Mouse (Mus musculus) heart, embryonic 16.5 days (tissue): ENCODE results near the gene Chrnb1. TPM values are rescaled to one million over a fixed set of nuclear protein-coding genes. Genes with fewer than 3 reads are reported as not detected.

Source experiments
- ATAC-seq: fragments of 200-750 bp; cut with Nextera tagmentation; replicated peaks from 2 replicates; pipeline ENCODE4 v1.8.0; 2017; ENCODE audit warnings: moderate number of reproducible peaks; ENCODE audit not compliant: insufficient read depth, low FRiP score; ENCODE audit errors: extremely low read depth
- H3K27ac ChIP-seq: fragments of 300-500 bp; sonication (generic); 2 replicates; pipeline ENCODE4 v1.5.1; 2014; ENCODE audit warnings: mild to moderate bottlenecking, low read length, control low read depth, moderate library complexity
- H3K27me3 ChIP-seq: fragments of 300-500 bp; sonication (generic); 2 replicates; pipeline ENCODE4 v1.6.1; 2014; ENCODE audit warnings: low read length, mixed read lengths; ENCODE audit not compliant: control insufficient read depth, insufficient read depth
- H3K36me3 ChIP-seq: fragments of 300-500 bp; sonication (generic); 2 replicates; pipeline ENCODE4 v1.6.1; 2014; ENCODE audit not compliant: control insufficient read depth, insufficient read depth
- H3K4me1 ChIP-seq: fragments of 300-500 bp; sonication (generic); 2 replicates; pipeline ENCODE4 v1.6.1; 2014; ENCODE audit warnings: low read length, mixed read lengths; ENCODE audit not compliant: control insufficient read depth, insufficient read depth
- H3K4me2 ChIP-seq: fragments of 300-500 bp; sonication (generic); 2 replicates; pipeline ENCODE4 v1.6.1; 2014; ENCODE audit warnings: low read depth, mild to moderate bottlenecking, control low read depth, low read length
- H3K4me3 ChIP-seq: fragments of 300-500 bp; sonication (generic); 2 replicates; pipeline ENCODE4 v1.5.1; 2014; ENCODE audit warnings: mild to moderate bottlenecking, control low read depth, low read length
- H3K9ac ChIP-seq: fragments of 300-500 bp; sonication (generic); 2 replicates; pipeline ENCODE4 v1.6.1; 2014; ENCODE audit warnings: low read length, control low read depth
- H3K9me3 ChIP-seq: fragments of 300-500 bp; sonication (generic); replicated peaks from 2 replicates; pipeline ENCODE4 v1.6.1; 2016; ENCODE audit warnings: low read length; ENCODE audit not compliant: control insufficient read depth
- WGBS: fragments of 180-500 bp; shearing (Covaris S2); extraction: QIAGEN DNeasy Blood & Tissue Kit; methylation state at CpG from one replicate; pipeline ENCODE4 v1.1.7; 2014; 5-methylcytosine and 5-hydroxymethylcytosine counted together
- polyA plus RNA-seq: library from polyadenylated mRNA; unstranded; fragments of >200 nt; fragmentation: Nextera tagmentation; extraction: Ambion mirVana; gene quantifications from 2 replicates; pipeline ENCODE4 v1.2.1, GENCODE M21; 2015

The Chrnb1 gene
- polyA plus RNA-seq, 1 experiment from 2014 or later: 6.0 TPM

DNA sequence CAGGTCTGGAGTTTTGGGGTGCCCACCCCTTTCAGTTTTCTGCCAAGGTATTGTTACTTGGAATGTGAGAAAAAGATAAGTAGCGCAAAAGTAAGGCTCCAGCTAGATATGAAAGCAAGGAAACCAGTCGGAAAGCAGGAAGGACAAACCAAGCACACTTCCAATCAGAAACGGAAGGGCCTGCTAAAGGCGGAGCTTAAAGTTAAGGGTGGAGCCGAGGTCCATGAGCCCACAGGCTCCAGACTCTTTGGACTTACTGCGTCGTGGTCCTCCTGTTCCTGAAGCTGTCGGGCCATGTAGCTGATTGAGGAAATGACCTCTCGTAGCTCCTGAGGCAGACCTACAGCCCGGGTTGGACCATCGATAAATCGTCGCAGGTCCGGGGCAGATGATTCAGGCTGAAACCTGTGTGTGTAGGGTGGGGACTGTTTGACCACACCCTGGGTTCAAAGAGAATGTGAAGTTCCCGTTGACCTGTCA is 10.9 kb downstream of the Chrnb1 start:
- Histone ChIP-seq H3K4me1 (peaks cover 8% of the 10 kb centered on the region), H3K36me3 (no peaks in the 10 kb centered on the region), H3K27me3 (no peaks in the 10 kb centered on the region), H3K9ac (peak overlapping the region; percentile 48), H3K4me3 (peak overlapping the region; percentile 40), H3K4me2 (peak overlapping the region; percentile 60), H3K27ac (no peak overlapping the region; the same call in 1 of the 2 replicates), H3K9me3 (no peaks in the 10 kb centered on the region)
- WGBS: 27% methylated on average over 15 of the region's 15 CpGs
- ATAC-seq: peak; percentile 34; the same call in 1 of the 2 replicates

DNA sequence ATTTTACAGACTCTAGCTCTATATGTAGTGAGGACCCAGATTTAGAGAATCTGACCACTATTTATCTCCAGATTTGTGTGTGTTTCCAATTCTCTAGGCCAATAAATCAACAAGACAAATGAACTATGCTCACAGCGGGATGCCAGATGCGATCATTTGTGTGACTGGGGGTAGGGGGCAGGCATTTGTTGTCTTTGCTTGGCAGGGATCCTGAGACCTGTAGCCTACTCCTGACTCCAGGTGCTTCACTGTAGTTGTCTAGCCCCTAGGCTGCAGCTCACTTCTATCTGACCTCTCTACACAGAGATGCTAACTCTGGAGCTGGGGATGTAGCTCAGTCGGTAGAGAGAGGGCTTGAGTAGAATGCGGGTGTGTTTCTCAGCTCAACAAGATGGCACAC is 13.9 kb downstream of the Chrnb1 start:
- no peak for ATAC-seq
- 37% methylated on average over 4 of the region's 4 CpGs for WGBS
- no peak overlapping the region for H3K27ac ChIP-seq
- peaks cover 17% of the 10 kb centered on the region for H3K4me1 ChIP-seq
- no peak overlapping the region for H3K4me3 ChIP-seq
- H3K9me3 ChIP-seq: no peaks in the 10 kb centered on the region
- H3K4me2 ChIP-seq: no peak overlapping the region
- H3K27me3 ChIP-seq: no peaks in the 10 kb centered on the region
- H3K36me3 ChIP-seq: no peaks in the 10 kb centered on the region; the same call in 1 of the 2 replicates
- no peak overlapping the region for H3K9ac ChIP-seq

DNA sequence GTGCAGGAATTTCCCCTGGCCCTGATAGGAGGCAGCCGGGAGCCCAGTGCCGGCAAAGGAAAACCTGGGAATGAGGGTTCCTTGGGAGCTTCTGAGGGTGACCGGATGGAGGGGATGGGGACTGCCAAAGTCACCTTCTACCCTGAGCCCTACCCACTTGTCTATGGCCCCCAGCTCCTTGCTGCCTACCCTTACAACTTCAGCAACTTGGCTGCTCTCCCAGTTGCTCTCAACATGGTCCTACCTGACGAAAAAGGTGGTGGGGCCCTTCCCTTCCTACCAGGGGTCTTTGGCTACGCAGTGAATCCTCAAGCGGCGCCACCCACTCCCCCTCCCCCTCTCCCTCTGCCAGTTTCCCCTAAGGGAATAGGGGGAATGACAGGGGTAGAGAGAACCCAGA is 16.8 kb downstream of the Chrnb1 start:
- no peaks in the 10 kb centered on the region for H3K9me3 ChIP-seq
- H3K27me3 ChIP-seq: no peaks in the 10 kb centered on the region
- H3K4me1 ChIP-seq: peaks cover 9% of the 10 kb centered on the region
- H3K36me3 ChIP-seq: no peaks in the 10 kb centered on the region; the same call in 1 of the 2 replicates
- 0 out of 2 replicates have a peak, but pooled peaks have one; percentile 12 for ATAC-seq
- 0 out of 2 replicates have a peak overlapping the region, but pooled peaks have one; percentile 11 for H3K9ac ChIP-seq
- H3K4me2 ChIP-seq: no peak overlapping the region
- H3K4me3 ChIP-seq: no peak overlapping the region
- H3K27ac ChIP-seq: no peak overlapping the region
- 44% methylated on average over 7 of the region's 7 CpGs for WGBS

DNA sequence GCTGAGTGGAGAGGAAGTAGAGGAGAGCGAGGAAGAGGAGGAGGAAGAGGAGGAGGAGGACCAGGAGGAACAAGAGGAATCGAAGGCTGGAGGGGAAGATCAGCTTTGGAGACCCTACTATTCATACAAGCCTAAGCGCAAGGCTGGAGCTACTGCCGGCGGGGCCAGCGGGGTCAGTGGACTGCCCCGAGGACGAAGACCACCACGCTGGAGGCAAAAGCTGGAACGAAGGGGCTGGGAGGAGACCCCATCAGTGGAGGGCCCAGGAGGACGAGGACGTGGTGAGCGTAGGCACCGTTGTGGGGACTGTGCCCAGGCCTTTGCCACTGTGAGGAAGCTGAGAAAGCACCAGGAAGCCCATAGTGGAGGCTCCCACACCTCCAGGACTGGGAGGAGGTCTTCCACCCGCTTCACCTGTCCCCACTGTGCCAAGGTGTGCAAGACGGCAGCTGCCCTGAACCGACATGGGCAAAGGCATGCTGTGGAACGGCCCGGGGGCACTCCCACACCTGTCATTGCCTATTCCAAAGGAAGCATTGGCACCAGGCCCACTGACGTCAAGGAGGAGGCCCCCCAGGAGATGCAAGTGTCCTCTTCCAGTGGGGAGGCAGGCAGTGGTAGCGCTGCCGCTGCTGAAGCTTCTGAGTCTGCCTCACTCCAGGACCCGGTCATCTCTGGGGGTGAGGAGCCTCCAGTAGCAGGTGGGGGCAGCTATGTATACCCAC is 17.3 kb downstream of the Chrnb1 start:
- H3K4me2 ChIP-seq: no peak overlapping the region
- no peaks in the 10 kb centered on the region for H3K9me3 ChIP-seq
- H3K27me3 ChIP-seq: no peaks in the 10 kb centered on the region
- no peak overlapping the region for H3K27ac ChIP-seq
- WGBS: 68% methylated on average over 23 of the region's 23 CpGs
- no peak for ATAC-seq
- H3K4me1 ChIP-seq: peaks cover 9% of the 10 kb centered on the region
- H3K36me3 ChIP-seq: no peaks in the 10 kb centered on the region; the same call in 1 of the 2 replicates
- H3K4me3 ChIP-seq: no peak overlapping the region
- no peak overlapping the region; the same call in 1 of the 2 replicates for H3K9ac ChIP-seq

DNA sequence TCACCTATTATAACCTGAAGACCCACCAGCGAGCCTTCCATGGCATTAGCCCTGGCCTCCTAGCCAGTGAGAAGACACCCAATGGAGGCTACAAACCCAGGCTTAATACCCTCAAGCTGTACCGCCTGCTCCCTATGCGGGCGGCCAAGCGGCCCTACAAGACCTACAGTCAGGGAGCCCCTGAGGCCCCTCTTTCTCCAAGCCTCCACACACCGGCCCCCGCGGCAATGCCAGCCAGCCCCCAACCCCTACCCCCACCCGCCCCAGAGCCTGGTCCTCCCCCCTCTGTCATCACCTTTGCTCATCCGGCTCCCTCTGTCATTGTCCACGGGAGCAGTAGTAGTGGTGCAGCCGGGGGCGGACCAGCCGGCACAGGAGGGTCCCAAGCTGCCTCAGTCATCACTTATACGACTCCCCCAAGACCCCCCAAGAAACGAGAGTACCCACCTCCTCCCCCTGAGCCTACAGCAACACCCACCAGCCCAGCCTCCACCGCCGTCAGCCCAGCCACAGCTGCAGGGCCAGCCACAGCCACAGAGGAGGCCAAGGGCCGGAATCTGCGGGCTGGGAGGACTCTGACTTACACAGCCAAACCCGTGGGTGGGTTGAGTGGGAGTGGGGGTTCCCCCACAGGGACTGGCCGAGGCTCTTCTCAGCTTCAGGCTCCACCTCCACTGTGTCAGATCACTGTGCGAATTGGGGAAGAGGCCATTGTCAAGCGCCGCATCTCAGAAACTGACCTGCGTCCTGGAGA is 18.1 kb downstream of the Chrnb1 start:
- Histone ChIP-seq H3K9ac (no peak overlapping the region; the same call in 1 of the 2 replicates), H3K4me2 (no peak overlapping the region), H3K27ac (no peak overlapping the region), H3K27me3 (no peaks in the 10 kb centered on the region), H3K4me1 (peaks cover 9% of the 10 kb centered on the region), H3K4me3 (no peak overlapping the region), H3K36me3 (no peaks in the 10 kb centered on the region; the same call in 1 of the 2 replicates), H3K9me3 (no peaks in the 10 kb centered on the region)
- ATAC-seq: no peak
- WGBS: 62% methylated on average over 26 of the region's 26 CpGs

DNA sequence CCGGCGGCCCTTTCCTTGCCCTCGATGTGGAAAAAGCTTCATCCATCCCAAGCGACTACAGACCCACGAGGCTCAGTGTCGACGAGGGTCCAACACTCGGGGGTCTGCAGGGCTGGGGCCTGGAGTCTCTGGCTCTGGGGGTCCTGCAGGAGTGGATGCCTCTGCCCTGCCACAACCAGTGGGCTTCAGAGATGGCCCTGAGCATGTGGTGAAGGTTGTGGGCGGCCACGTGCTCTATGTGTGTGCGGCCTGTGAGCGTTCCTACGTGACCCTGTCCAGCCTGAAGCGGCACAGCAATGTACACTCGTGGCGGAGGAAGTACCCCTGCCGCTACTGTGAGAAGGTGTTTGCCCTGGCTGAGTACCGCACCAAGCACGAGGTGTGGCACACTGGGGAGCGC is 19.3 kb downstream of the Chrnb1 start:
- ATAC-seq: no peak
- 86% methylated on average over 20 of the region's 20 CpGs for WGBS
- Histone ChIP-seq H3K27ac (no peak overlapping the region), H3K9ac (no peak overlapping the region), H3K4me2 (no peak overlapping the region), H3K9me3 (no peaks in the 10 kb centered on the region), H3K4me1 (peaks cover 9% of the 10 kb centered on the region), H3K27me3 (no peaks in the 10 kb centered on the region), H3K4me3 (no peak overlapping the region), H3K36me3 (no peaks in the 10 kb centered on the region; the same call in 1 of the 2 replicates)

DNA sequence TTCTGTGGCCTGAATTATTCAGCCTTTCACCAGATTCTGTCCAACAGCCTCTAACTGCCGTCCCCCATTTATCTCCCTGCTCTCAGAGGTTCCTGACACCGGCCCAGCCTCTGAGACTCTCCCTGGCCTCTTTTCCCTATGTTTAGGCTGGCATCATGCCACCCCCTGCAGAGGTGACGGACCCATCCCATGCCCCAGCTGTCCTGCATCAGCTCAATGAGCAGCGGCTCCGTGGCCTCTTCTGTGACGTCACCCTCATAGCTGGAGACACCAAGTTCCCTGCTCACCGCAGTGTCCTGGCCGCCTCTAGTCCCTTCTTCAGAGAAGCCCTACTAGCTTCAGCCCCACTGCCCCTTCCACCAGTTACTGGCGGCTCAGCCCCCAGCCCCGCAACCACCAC is 20.0 kb downstream of the Chrnb1 start:
- H3K36me3 ChIP-seq: no peaks in the 10 kb centered on the region; the same call in 1 of the 2 replicates
- ATAC-seq: no peak
- WGBS: 61% methylated on average over 10 of the region's 10 CpGs

DNA sequence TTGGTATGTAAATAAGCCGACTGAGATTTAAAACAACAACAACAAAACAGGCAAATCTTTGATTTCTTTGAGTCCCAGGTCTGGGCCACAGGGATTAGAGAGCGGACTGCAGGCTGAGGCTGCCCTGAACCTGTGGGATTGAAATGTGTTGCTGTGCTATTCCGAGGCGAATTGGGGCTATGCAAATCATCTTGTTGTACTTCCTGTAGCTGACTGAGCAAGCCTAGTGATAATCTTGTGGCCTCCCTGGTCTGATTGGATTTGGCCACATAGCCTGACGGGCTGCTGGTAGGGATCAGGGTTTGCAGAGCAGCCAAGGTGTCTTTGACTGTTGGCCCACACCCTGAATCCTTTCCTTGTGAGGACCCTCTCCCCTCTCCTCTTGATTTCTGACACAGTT is 20.8 kb downstream of the Chrnb1 start:
- H3K9me3 ChIP-seq: no peaks in the 10 kb centered on the region
- H3K27me3 ChIP-seq: no peaks in the 10 kb centered on the region
- H3K9ac ChIP-seq: no peak overlapping the region
- no peaks in the 10 kb centered on the region; the same call in 1 of the 2 replicates for H3K36me3 ChIP-seq
- H3K4me2 ChIP-seq: no peak overlapping the region
- no peak for ATAC-seq
- H3K27ac ChIP-seq: no peak overlapping the region
- WGBS: 60% methylated on average over 5 of the region's 5 CpGs
- H3K4me3 ChIP-seq: no peak overlapping the region
- peaks cover 9% of the 10 kb centered on the region for H3K4me1 ChIP-seq

More for the DNA sequence above, 20.0 kb downstream of the Chrnb1 start:
- H3K9ac ChIP-seq: no peak overlapping the region
- no peak overlapping the region for H3K4me3 ChIP-seq
- no peak overlapping the region for H3K27ac ChIP-seq
- H3K4me2 ChIP-seq: no peak overlapping the region
- no peaks in the 10 kb centered on the region for H3K27me3 ChIP-seq
- peaks cover 9% of the 10 kb centered on the region for H3K4me1 ChIP-seq
- no peaks in the 10 kb centered on the region for H3K9me3 ChIP-seq

DNA sequence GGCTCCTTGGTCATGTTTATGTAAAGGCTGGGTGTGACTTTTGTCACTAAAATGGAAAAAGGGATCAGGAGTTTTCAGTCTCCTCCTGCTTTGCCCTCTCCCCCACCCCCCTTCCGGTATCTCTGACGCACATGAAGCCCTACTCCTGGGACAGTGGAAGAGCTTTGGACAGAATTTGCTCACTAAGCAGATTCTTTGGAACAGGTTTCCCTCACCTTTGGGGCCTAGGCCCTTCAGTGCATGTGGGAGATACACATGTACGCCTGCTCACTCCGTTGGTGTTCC is 28.2 kb downstream of the Chrnb1 start:
- no peak overlapping the region; the same call in 1 of the 2 replicates for H3K27ac ChIP-seq
- ATAC-seq: no peak
- H3K9me3 ChIP-seq: no peaks in the 10 kb centered on the region
- no peaks in the 10 kb centered on the region for H3K36me3 ChIP-seq
- no peak overlapping the region for H3K9ac ChIP-seq
- H3K4me3 ChIP-seq: no peak overlapping the region; the same call in 1 of the 2 replicates
- peak overlapping the region; percentile 77 for H3K4me2 ChIP-seq
- H3K4me1 ChIP-seq: peaks cover 10% of the 10 kb centered on the region; the same call in 1 of the 2 replicates
- 53% methylated on average over 4 of the region's 4 CpGs for WGBS
- H3K27me3 ChIP-seq: no peaks in the 10 kb centered on the region
